Mouse (Mus musculus) heart, postnatal 0 days (tissue): ENCODE data around the gene Myo6. TPM values are rescaled to one million over a fixed set of nuclear protein-coding genes. Genes with fewer than 3 reads are reported as not detected.
A peak's percentile ranks its signal among the peaks of the same experiment; 100 is the strongest.

Source experiments
- ATAC-seq: fragments of 200-750 bp; cut with Nextera tagmentation; 2 replicates; pipeline ENCODE4 v1.8.0; 2017; ENCODE audit warnings: low read depth, moderate number of reproducible peaks, moderate library complexity; ENCODE audit not compliant: insufficient read depth
- DNase-seq: peaks from one replicate; pipeline ENCODE4 v3.0.0-alpha.2; 2016; ENCODE audit warnings: low spot score
- H3K27ac ChIP-seq: fragments of 300-500 bp; sonication (generic); 2 replicates; pipeline ENCODE4 v1.5.1; 2014; ENCODE audit warnings: low read depth, mild to moderate bottlenecking
- H3K27me3 ChIP-seq: fragments of 300-500 bp; sonication (generic); 2 replicates; pipeline ENCODE4 v1.6.1; 2014; ENCODE audit warnings: low read length, mixed read lengths; ENCODE audit not compliant: control insufficient read depth, insufficient read depth
- H3K36me3 ChIP-seq: fragments of 300-500 bp; sonication (generic); replicated peaks from 2 replicates; pipeline ENCODE4 v1.6.1; 2014; ENCODE audit warnings: low read length, mixed read lengths; ENCODE audit not compliant: control insufficient read depth, insufficient read depth
- H3K4me1 ChIP-seq: fragments of 300-500 bp; sonication (generic); 2 replicates; pipeline ENCODE4 v1.6.1; 2014; ENCODE audit warnings: antibody characterized with exemption; ENCODE audit not compliant: control insufficient read depth, insufficient read depth
- H3K4me2 ChIP-seq: fragments of 300-500 bp; sonication (generic); 2 replicates; pipeline ENCODE4 v1.6.1; 2014; ENCODE audit warnings: low read depth, mild to moderate bottlenecking, low read length, moderate library complexity
- H3K4me3 ChIP-seq: fragments of 300-500 bp; sonication (generic); 2 replicates; pipeline ENCODE4 v1.5.1; 2014; ENCODE audit warnings: low read depth, low read length
- H3K9ac ChIP-seq: fragments of 300-500 bp; sonication (generic); replicated peaks from 2 replicates; pipeline ENCODE4 v1.6.1; 2014; ENCODE audit warnings: low read depth, low read length, mixed read lengths
- H3K9me3 ChIP-seq: fragments of 300-500 bp; sonication (generic); replicated peaks from 2 replicates; pipeline ENCODE4 v1.6.1; 2016; ENCODE audit warnings: low read length; ENCODE audit not compliant: control insufficient read depth
- CTCF ChIP-seq: IDR thresholded peaks from 2 replicates; pipeline ENCODE4 v1.5.1; 2016; ENCODE audit warnings: antibody characterized with exemption, control low read depth, low read depth
- EP300 ChIP-seq: IDR thresholded peaks from 2 replicates; pipeline ENCODE4 v1.6.1; 2016; ENCODE audit warnings: antibody characterized with exemption, low read depth
- WGBS: fragments of 180-500 bp; shearing (Covaris S2); extraction: QIAGEN DNeasy Blood & Tissue Kit; methylation state at CpG from one replicate; pipeline ENCODE4 v1.1.7; 2014; 5-methylcytosine and 5-hydroxymethylcytosine counted together
- polyA plus RNA-seq: library from polyadenylated mRNA; unstranded; fragments of >200 nt; fragmentation: Nextera tagmentation; extraction: Ambion mirVana; gene quantifications from 2 replicates; pipeline ENCODE4 v1.2.1, GENCODE M21; 2015
- total RNA-seq: library from RNA; depleted of rRNA; stranded (reverse); fragments of >200 nt; gene quantifications from 2 replicates; pipeline ENCODE4 v1.2.3, GENCODE M21; 2014; ENCODE audit warnings: low replicate concordance

Myo6 gene
- total and polyA plus RNA-seq, 2 experiments from 2014 or later = 7.1 to 13.2 TPM

DNA sequence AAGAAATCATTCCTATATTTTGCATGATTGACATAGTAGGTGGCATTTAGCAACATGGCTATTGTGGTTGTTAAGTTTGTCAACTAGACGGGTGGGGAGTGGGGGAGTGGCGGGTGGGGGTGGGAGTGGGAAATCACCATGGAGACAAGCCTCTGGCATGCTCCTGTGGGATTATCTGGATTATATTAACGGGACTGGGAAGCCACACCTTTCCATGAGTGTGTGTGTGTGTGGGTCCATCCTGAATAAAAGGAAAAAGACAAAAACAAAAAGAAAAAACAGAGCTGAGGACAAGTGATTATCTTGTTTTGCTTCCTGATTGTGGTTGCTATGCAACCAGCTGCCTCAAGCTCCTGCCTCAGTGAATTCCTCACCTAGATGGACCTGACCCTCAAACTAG is 20.9 kb downstream of the Myo6 start:
- Histone ChIP-seq H3K4me2 (no peak overlapping the region), H3K27ac (no peak overlapping the region), H3K27me3 (no peaks in the 10 kb centered on the region), H3K36me3 (no peaks in the 10 kb centered on the region), H3K4me3 (no peak overlapping the region), H3K9ac (no peak overlapping the region), H3K4me1 (peaks cover 1% of the 10 kb centered on the region; the same call in 1 of the 2 replicates), H3K9me3 (no peaks in the 10 kb centered on the region)
- WGBS = 41% methylated on average over 3 of the region's 3 CpGs
- TF ChIP-seq EP300 = no peak
- no peak for TF ChIP-seq CTCF
- ATAC-seq (no peak), DNase-seq (peak; percentile 23)

DNA sequence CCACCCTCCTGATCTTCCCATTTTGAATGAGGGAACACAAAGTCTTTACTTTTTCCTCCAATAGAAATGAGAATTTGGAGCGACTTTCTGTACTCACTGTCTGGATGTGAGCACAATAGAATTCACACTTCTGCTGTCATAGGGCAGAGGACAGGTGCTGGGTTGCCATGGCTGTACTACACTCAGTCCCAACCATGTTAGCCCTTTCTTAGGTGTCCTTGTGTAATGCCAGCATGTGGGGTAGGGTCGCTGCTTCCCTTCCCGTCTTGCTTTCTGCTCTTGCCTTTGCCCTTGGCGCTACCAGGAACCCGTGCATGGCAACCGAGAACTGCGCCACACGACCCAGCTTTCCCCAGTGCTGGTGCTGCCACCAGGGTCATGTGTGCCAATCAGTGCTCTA is 21.9 kb downstream of the Myo6 start:
- Histone ChIP-seq H3K27me3 (no peaks in the 10 kb centered on the region), H3K4me2 (no peak overlapping the region), H3K36me3 (no peaks in the 10 kb centered on the region), H3K4me3 (no peak overlapping the region), H3K9me3 (no peaks in the 10 kb centered on the region), H3K4me1 (no peaks in the 10 kb centered on the region), H3K27ac (no peak overlapping the region), H3K9ac (no peak overlapping the region)
- TF ChIP-seq EP300 (no peak), CTCF (no peak)
- DNase-seq (no peak), ATAC-seq (no peak)
- WGBS = 91% methylated on average over 8 of the region's 8 CpGs

GRCm38 (mm10) chr9:80188324-80188893 is 23.6 kb downstream of the Myo6 start:
- Histone ChIP-seq H3K9ac (no peak overlapping the region), H3K4me2 (no peak overlapping the region), H3K27ac (no peak overlapping the region), H3K4me3 (no peak overlapping the region), H3K36me3 (no peaks in the 10 kb centered on the region), H3K27me3 (no peaks in the 10 kb centered on the region), H3K4me1 (peaks cover 11% of the 10 kb centered on the region), H3K9me3 (no peaks in the 10 kb centered on the region)
- WGBS = 55% methylated on average over 5 of the region's 5 CpGs
- DNase-seq = no peak
- TF ChIP-seq EP300 (no peak), CTCF (no peak)
- ATAC-seq = no peak

- Histone ChIP-seq H3K27ac (no peak overlapping the region), H3K4me1 (peaks cover 11% of the 10 kb centered on the region), H3K4me3 (no peak overlapping the region), H3K9ac (no peak overlapping the region), H3K4me2 (no peak overlapping the region), H3K36me3 (no peaks in the 10 kb centered on the region), H3K27me3 (no peaks in the 10 kb centered on the region), H3K9me3 (no peaks in the 10 kb centered on the region)
- DNase-seq = no peak
- ATAC-seq = no peak
- TF ChIP-seq EP300 = no peak
- 80% methylated on average over 6 of the region's 6 CpGs for WGBS
These were observed 26.4 kb downstream of the Myo6 start for GRCm38 (mm10) chr9:80191240-80191639.

- no peak for DNase-seq
- Histone ChIP-seq H3K36me3 (no peaks in the 10 kb centered on the region), H3K4me3 (no peak overlapping the region), H3K4me1 (peaks cover 11% of the 10 kb centered on the region), H3K27me3 (no peaks in the 10 kb centered on the region), H3K9ac (no peak overlapping the region), H3K9me3 (no peaks in the 10 kb centered on the region), H3K27ac (peak overlapping the region; percentile 6; the same call in 1 of the 2 replicates), H3K4me2 (peak overlapping the region; percentile 45)
- peak; percentile 39; the same call in 1 of the 2 replicates for ATAC-seq
- TF ChIP-seq EP300 (no peak), CTCF (no peak)
- 39% methylated on average over 10 of the region's 10 CpGs for WGBS
These were observed 27.5 kb downstream of the Myo6 start for GRCm38 (mm10) chr9:80192324-80192723.

- no peaks in the 10 kb centered on the region for H3K9me3 ChIP-seq
- H3K36me3 ChIP-seq = no peaks in the 10 kb centered on the region
- WGBS = 62% methylated on average over 6 of the region's 6 CpGs
- H3K27ac ChIP-seq = no peak overlapping the region
- no peak overlapping the region for H3K4me2 ChIP-seq
- DNase-seq (no peak), ATAC-seq (no peak)
- peaks cover 11% of the 10 kb centered on the region for H3K4me1 ChIP-seq
- no peak for TF ChIP-seq CTCF
- TF ChIP-seq EP300 = no peak
- no peak overlapping the region for H3K4me3 ChIP-seq
- no peak overlapping the region for H3K9ac ChIP-seq
- no peaks in the 10 kb centered on the region for H3K27me3 ChIP-seq
These were observed 29.6 kb downstream of the Myo6 start for GRCm38 (mm10) chr9:80194446-80194845.
